8 mouse cellular contexts compared by ENCODE assay signal in the genomic region with DNA sequence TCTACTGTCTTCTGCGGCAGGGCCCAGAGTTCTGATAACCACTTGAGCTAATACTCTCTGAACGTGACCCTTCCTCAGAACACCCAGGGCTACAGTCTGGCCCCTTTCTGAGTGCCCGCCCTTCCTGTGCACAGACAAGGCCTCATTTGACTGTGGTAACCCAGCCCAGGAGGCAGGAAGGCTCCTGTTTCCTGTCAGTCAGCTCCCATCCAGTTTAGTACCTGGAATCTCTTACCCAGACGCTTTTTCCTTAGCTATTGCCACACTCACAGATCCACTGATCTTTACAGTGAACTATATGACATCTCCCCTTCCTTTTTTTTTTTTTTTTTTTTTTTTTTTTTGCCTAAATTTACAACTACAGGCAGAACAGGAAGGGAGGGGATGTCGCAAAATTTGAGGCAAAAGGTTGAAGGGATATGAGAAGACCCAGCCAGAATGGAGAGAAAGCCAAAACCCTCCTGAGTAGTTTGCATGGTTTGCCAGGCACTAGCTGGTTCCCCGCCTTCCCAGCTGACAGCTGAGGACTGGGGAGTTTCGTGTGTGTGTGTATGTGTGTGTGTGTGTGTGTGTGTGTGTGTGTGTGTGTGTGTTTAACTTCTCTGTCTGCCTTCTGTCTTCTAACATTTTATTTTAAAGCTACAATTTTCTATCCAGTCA.
A peak's percentile ranks its signal among the peaks of the same experiment; 100 is the strongest.
DNase-seq lines count a peak whose midpoint lies in the region; ATAC-seq and TF ChIP-seq lines count a peak whose summit lies in the region.

No protein-coding gene starts in this region.

- H3K9me3 ChIP-seq in heart, embryonic 16.5 days (replicated peaks; ENCODE audit: control insufficient read depth, low read length), result no peaks in the 10 kb centered on the region
- H3K9me3 ChIP-seq in limb, embryonic 13.5 days, result 0 out of 2 replicates have a peak, but pooled peaks cover 3% of the 10 kb centered on the region
- H3K9me3 ChIP-seq in stomach, embryonic 15.5 days, result no peaks in the 10 kb centered on the region

- peaks cover 29% of the 10 kb centered on the region for H3K4me1 ChIP-seq in heart, embryonic 16.5 days (ENCODE audit: control insufficient read depth, insufficient read depth, low read length)
- H3K4me1 ChIP-seq in limb, embryonic 13.5 days, result peaks cover 17% of the 10 kb centered on the region
- H3K4me1 ChIP-seq in stomach, embryonic 15.5 days, result no peaks in the 10 kb centered on the region

- H3K4me3 ChIP-seq in gastrocnemius, adult 2 months, result no peak overlapping the region
- no peak overlapping the region for H3K4me3 ChIP-seq in heart, embryonic 16.5 days (ENCODE audit: low read length)
- H3K4me3 ChIP-seq in limb, embryonic 13.5 days, result no peak overlapping the region
- no peak overlapping the region for H3K4me3 ChIP-seq in stomach, embryonic 15.5 days (replicated peaks)

- H3K36me3 ChIP-seq in heart, embryonic 16.5 days (ENCODE audit: control insufficient read depth, insufficient read depth), result no peaks in the 10 kb centered on the region
- peaks cover 10% of the 10 kb centered on the region; the same call in 1 of the 2 replicates for H3K36me3 ChIP-seq in limb, embryonic 13.5 days
- no peaks in the 10 kb centered on the region for H3K36me3 ChIP-seq in stomach, embryonic 15.5 days

- peak; percentile 94 for ATAC-seq in heart, embryonic 16.5 days (replicated peaks; ENCODE audit: extremely low read depth, insufficient read depth, low FRiP score)
- peak; percentile 64; the same call in 1 of the 2 replicates for ATAC-seq in limb, embryonic 13.5 days (ENCODE audit: low FRiP score, low read depth)
- no peak for ATAC-seq in stomach, embryonic 15.5 days (ENCODE audit: insufficient read depth, low FRiP score, low read depth)

- intact Hi-C loops in gastrocnemius, adult 2 months (cut with DNase I), result no loop called here

- TF ChIP-seq CTCF in gastrocnemius, adult 2 months (IDR thresholded peaks at IDR 0.05), result no peak

- H3K4me2 ChIP-seq in heart, embryonic 16.5 days (ENCODE audit: low read depth, low read length), result peak overlapping the region; percentile 25
- no peak overlapping the region for H3K4me2 ChIP-seq in limb, embryonic 13.5 days (replicated peaks)
- H3K4me2 ChIP-seq in stomach, embryonic 15.5 days, result no peak overlapping the region

- H3K27ac ChIP-seq in gastrocnemius, adult 2 months, result peak overlapping the region; percentile 76
- peak overlapping the region; percentile 94 for H3K27ac ChIP-seq in heart, embryonic 16.5 days (ENCODE audit: low read length)
- H3K27ac ChIP-seq in limb, embryonic 13.5 days, result peak overlapping the region; percentile 70
- H3K27ac ChIP-seq in stomach, embryonic 15.5 days, result 0 out of 2 replicates have a peak overlapping the region, but pooled peaks have one; percentile 21

- H3K27me3 ChIP-seq in heart, embryonic 16.5 days (ENCODE audit: control insufficient read depth, insufficient read depth, low read length), result no peaks in the 10 kb centered on the region
- no peaks in the 10 kb centered on the region for H3K27me3 ChIP-seq in limb, embryonic 13.5 days
- no peaks in the 10 kb centered on the region for H3K27me3 ChIP-seq in stomach, embryonic 15.5 days (replicated peaks)

- DNase-seq in gastrocnemius, adult 2 months, result peak; percentile 33
- DNase-seq in gastrocnemius, adult 8-10 months (ENCODE audit: low spot score in 2 of 2), result no peak
- DNase-seq in ES-CJ7 (ENCODE audit: low read depth, low spot score), result peak; percentile 35
- no peak for DNase-seq in yolk sac, embryonic 10.5 days (ENCODE audit: low spot score)
- no peak for DNase-seq in cerebellum, adult 8-10 months

- H3K9ac ChIP-seq in heart, embryonic 16.5 days (ENCODE audit: low read length), result peak overlapping the region; percentile 35
- no peak overlapping the region for H3K9ac ChIP-seq in limb, embryonic 13.5 days
- no peak overlapping the region for H3K9ac ChIP-seq in stomach, embryonic 15.5 days

- WGBS in heart, embryonic 16.5 days, result 13% methylated on average over 7 of the region's 7 CpGs
- WGBS in limb, embryonic 13.5 days, result 26% methylated on average over 7 of the region's 7 CpGs
- WGBS in stomach, embryonic 15.5 days, result 30% methylated on average over 7 of the region's 7 CpGs

Comparison
In these comparisons a context has a peak if more than half of its experiments do, and no peak if none do; other contexts are left out.
1. DNase-seq: peak in gastrocnemius, adult 2 months (single experiment) and ES-CJ7 (single experiment); none in gastrocnemius, adult 8-10 months (0 of 2), yolk sac, embryonic 10.5 days (single experiment) and cerebellum, adult 8-10 months (single experiment).
2. H3K27ac ChIP-seq: peak in every context shown above with its lines; median percentile 94 in heart, embryonic 16.5 days; 76 in gastrocnemius, adult 2 months; 70 in limb, embryonic 13.5 days; 21 in stomach, embryonic 15.5 days.